In the genomic region with DNA sequence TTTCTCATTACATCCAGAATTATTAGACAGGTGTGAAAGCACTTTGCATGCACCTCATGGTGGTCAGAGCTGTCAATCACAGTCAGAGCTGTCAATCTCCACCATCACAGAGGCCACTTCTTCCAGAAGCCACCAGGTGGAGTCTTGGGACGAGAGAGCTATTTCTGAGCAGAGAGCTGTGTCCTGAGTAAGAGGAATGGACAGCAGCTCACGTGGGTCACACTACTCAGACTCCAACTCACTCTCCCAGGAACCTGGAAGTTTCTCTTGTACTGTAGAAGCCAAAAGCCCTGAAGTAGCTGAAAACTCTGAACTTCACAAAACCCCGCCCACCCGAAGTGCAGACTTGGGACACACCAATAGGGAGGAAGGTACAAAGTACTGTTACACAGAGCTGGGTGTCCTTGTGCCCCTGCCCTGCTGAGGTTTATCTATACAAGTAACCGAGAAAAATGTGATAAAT, we compare ENCODE assay signal across 8 mouse cellular contexts. TPM values are rescaled to one million over a fixed set of nuclear protein-coding genes. Genes with fewer than 3 reads are reported as not detected.
DNase-seq lines count a peak whose midpoint lies in the region; ATAC-seq and TF ChIP-seq lines count a peak whose summit lies in the region.

No protein-coding gene starts in this region.

- H3K4me1 ChIP-seq in heart, adult 2 months (ENCODE audit: control insufficient read depth, insufficient read depth, low read length) = no peaks in the 10 kb centered on the region
- H3K4me1 ChIP-seq in heart, embryonic 12.5 days (replicated peaks) = no peaks in the 10 kb centered on the region
- H3K4me1 ChIP-seq in embryonic facial prominence, embryonic 10.5 days = no peaks in the 10 kb centered on the region
- no peaks in the 10 kb centered on the region for H3K4me1 ChIP-seq in limb, embryonic 11.5 days (ENCODE audit: control insufficient read depth, insufficient read depth, low read length)

- TF ChIP-seq CTCF in heart, adult 2 months (IDR thresholded peaks at IDR 0.05) = peak; percentile 73

- ATAC-seq in heart, embryonic 12.5 days (ENCODE audit: insufficient number of reproducible peaks, low FRiP score) = no peak
- no peak for ATAC-seq in limb, embryonic 11.5 days (ENCODE audit: insufficient number of reproducible peaks, low FRiP score, low TSS enrichment, low read depth)
- peak; percentile 64 for ATAC-seq in neutrophil, adult 5-6 weeks (ENCODE audit: extremely low read depth, insufficient number of reproducible peaks, low FRiP score, poor library complexity, severe bottlenecking)

- no peak overlapping the region for H3K4me2 ChIP-seq in heart, embryonic 12.5 days
- no peak overlapping the region for H3K4me2 ChIP-seq in limb, embryonic 11.5 days (ENCODE audit: low read depth, severe bottlenecking)

- 36% methylated on average over 5 of the region's 5 CpGs for WGBS in heart, adult 2 months
- 37% methylated on average over 5 of the region's 5 CpGs for WGBS in heart, embryonic 12.5 days
- WGBS in embryonic facial prominence, embryonic 10.5 days = 58% methylated on average over 5 of the region's 5 CpGs
- 62% methylated on average over 5 of the region's 5 CpGs for WGBS in limb, embryonic 11.5 days

- TF ChIP-seq POLR2A in heart, adult 2 months (IDR thresholded peaks at IDR 0.05; ENCODE audit: insufficient read depth, low read depth, low read length) = no peak

- no peak overlapping the region for H3K27ac ChIP-seq in heart, adult 2 months
- H3K27ac ChIP-seq in heart, embryonic 12.5 days (ENCODE audit: poor library complexity, severe bottlenecking) = no peak overlapping the region
- H3K27ac ChIP-seq in embryonic facial prominence, embryonic 10.5 days (replicated peaks) = no peak overlapping the region
- no peak overlapping the region for H3K27ac ChIP-seq in limb, embryonic 11.5 days (replicated peaks; ENCODE audit: low read depth, low read length)

- no peaks in the 10 kb centered on the region for H3K9me3 ChIP-seq in heart, embryonic 12.5 days (replicated peaks)
- H3K9me3 ChIP-seq in embryonic facial prominence, embryonic 10.5 days = no peaks in the 10 kb centered on the region
- H3K9me3 ChIP-seq in limb, embryonic 11.5 days (ENCODE audit: control insufficient read depth, low read length) = no peaks in the 10 kb centered on the region

- no peaks in the 10 kb centered on the region for H3K79me2 ChIP-seq in heart, adult 2 months (replicated peaks; ENCODE audit: control insufficient read depth, insufficient read depth, low read length)

- no peaks in the 10 kb centered on the region for H3K27me3 ChIP-seq in heart, adult 2 months (ENCODE audit: control insufficient read depth, insufficient read depth, low read length)
- no peaks in the 10 kb centered on the region for H3K27me3 ChIP-seq in heart, embryonic 12.5 days (replicated peaks)
- no peaks in the 10 kb centered on the region for H3K27me3 ChIP-seq in embryonic facial prominence, embryonic 10.5 days (replicated peaks; ENCODE audit: low read depth, poor library complexity, severe bottlenecking)
- no peaks in the 10 kb centered on the region for H3K27me3 ChIP-seq in limb, embryonic 11.5 days (ENCODE audit: control insufficient read depth, insufficient read depth, low read length)

- H3K4me3 ChIP-seq in heart, adult 2 months = no peak overlapping the region
- H3K4me3 ChIP-seq in heart, embryonic 12.5 days = no peak overlapping the region
- no peak overlapping the region for H3K4me3 ChIP-seq in embryonic facial prominence, embryonic 10.5 days
- no peak overlapping the region for H3K4me3 ChIP-seq in limb, embryonic 11.5 days (ENCODE audit: low read depth, low read length)

- H3K36me3 ChIP-seq in heart, adult 2 months (ENCODE audit: control insufficient read depth, insufficient read depth, low read length) = no peaks in the 10 kb centered on the region
- no peaks in the 10 kb centered on the region for H3K36me3 ChIP-seq in heart, embryonic 12.5 days
- no peaks in the 10 kb centered on the region for H3K36me3 ChIP-seq in embryonic facial prominence, embryonic 10.5 days (replicated peaks)
- H3K36me3 ChIP-seq in limb, embryonic 11.5 days (ENCODE audit: control insufficient read depth, insufficient read depth, low read length) = no peaks in the 10 kb centered on the region

- no peak overlapping the region for H3K9ac ChIP-seq in heart, adult 2 months (ENCODE audit: low read depth, low read length)
- H3K9ac ChIP-seq in heart, embryonic 12.5 days = no peak overlapping the region
- H3K9ac ChIP-seq in limb, embryonic 11.5 days (ENCODE audit: low read length) = no peak overlapping the region

- peak in 1 of 2 experiments; percentile 23 for DNase-seq in heart, adult 2 months
- peak; percentile 91 for DNase-seq in ES-CJ7 (ENCODE audit: low read depth, low spot score)
- peak; percentile 42 for DNase-seq in embryonic facial prominence, embryonic 10.5 days (ENCODE audit: low spot score)
- peak; percentile 40 for DNase-seq in limb, embryonic 11.5 days (ENCODE audit: low spot score)
- no peak for DNase-seq in left cerebral cortex, postnatal 14 days (ENCODE audit: low spot score in 2 of 2)
- DNase-seq in gastrocnemius, postnatal 10 days = no peak

- intact Hi-C loops in heart, adult 2 months (cut with DNase I) = loop anchor here (5.0 kb wide), 1 partner anchor 54 kb away; no protein-coding TSS in a partner anchor
- intact Hi-C loops in left cerebral cortex, postnatal 14 days (cut with DNase I) = no loop called here

- TF ChIP-seq EP300 in heart, adult 2 months (IDR thresholded peaks at IDR 0.05; ENCODE audit: insufficient read depth, low read depth, low read length) = no peak

RNA-seq across cellular contexts. Expression of a gene that starts 13.2 kb away (rescaled TPM):
- total RNA-seq in heart, adult 2 months (2021) = 1 to 10 TPM in 1 of 2 experiments, under 1 TPM in 1; 0.65 to 1.1 TPM
- 1.3 and 1.5 TPM in 2 replicates for polyA plus RNA-seq in heart, adult 2 months (2012; rRNA removed)
- 9.3 and 10.3 TPM in 2 replicates for polyA plus RNA-seq in heart, embryonic 12.5 days (2016; fragmentation: Nextera tagmentation; extraction: Ambion mirVana)
- polyA plus RNA-seq in embryonic facial prominence, embryonic 10.5 days (2016; fragmentation: Nextera tagmentation; extraction: Ambion mirVana) = 16.8 and 19.4 TPM in 2 replicates
- polyA plus RNA-seq in limb, embryonic 11.5 days (2014; fragmentation: Nextera tagmentation; extraction: Ambion mirVana) = 15.6 and 17.0 TPM in 2 replicates
- total RNA-seq in neutrophil, adult 5-6 weeks (2017) = 48.6 and 57.5 TPM in 2 replicates
- total RNA-seq in left cerebral cortex, postnatal 14 days (2021) = 10 to 100 TPM; 10.7 to 12.7 TPM
- 1 to 10 TPM; 2.7 to 3.2 TPM for total RNA-seq in gastrocnemius, postnatal 10 days (2021)

Comparison
In these comparisons a context has a peak if more than half of its experiments do, and no peak if none do; other contexts are left out.
1. DNase-seq: peak in ES-CJ7 (single experiment), embryonic facial prominence, embryonic 10.5 days (single experiment) and limb, embryonic 11.5 days (single experiment); none in left cerebral cortex, postnatal 14 days (0 of 2) and gastrocnemius, postnatal 10 days (single experiment).